Comparison of ENCODE assay signal across 24 mouse cellular contexts in the genomic region with DNA sequence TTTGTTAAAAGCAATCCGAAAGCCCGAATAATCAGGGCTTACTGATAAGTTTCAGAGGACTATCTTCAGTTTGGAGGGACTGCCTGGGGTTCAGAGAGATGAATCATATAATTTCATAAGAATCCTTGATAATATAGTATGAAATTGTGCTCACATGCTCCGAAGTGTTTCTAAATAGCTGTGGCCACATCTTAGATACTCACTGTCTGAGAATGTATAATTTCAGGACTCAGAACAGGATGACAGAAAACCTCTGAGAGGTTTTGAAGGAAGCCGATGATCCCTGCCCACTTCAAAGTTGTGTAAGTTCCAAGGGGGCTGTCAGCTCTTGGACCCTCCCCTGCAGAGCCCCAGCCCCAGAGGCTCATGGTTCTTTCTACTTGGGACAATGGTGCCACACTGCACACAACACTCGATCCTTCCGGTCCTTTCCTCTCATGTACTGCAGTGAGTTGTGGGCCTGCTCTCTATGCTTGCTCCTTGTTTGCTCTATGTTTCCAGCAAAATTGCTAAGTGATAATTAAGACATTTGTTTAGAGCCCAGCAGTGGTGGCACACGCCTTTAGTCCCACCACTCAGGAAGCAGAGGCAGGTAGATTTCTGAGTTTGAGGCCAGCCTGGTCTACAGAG.
DNase-seq lines count a peak whose midpoint lies in the region; ATAC-seq and TF ChIP-seq lines count a peak whose summit lies in the region.
"Had no signal": no experiment of that assay in that cellular context is flagged by ENCODE, and none has a peak within 500 bp of the region (broad histone marks: within the 10 kb centered on the region; RNA-seq: fewer than 3 reads in every experiment).

No protein-coding gene starts in this region.

- H3K4me1 ChIP-seq in heart, embryonic 14.5 days (ENCODE audit: control insufficient read depth in 2 of 2, insufficient read depth in 2 of 2, low read length in 2 of 2), result peaks cover 32 to 48% of the 10 kb centered on the region in 2 experiments

- TF ChIP-seq POLR2A in myocyte (IDR thresholded peaks at IDR 0.05; ENCODE audit: insufficient read length, low read depth), result no peak

- DNase-seq in heart, postnatal 25 days (ENCODE audit: low spot score), result no peak
- DNase-seq in NIH3T3 (ENCODE audit: low read depth), result peak; percentile 63
- DNase-seq in spleen, postnatal 4 days (ENCODE audit: low spot score in 2 of 2), result no peak
- DNase-seq: adrenal gland, postnatal 25 days; cerebellum, adult 18-20 months; cerebellum, postnatal 10 days; forebrain, postnatal 0 days; gastrocnemius, postnatal 10 days; kidney, adult 18-20 months; kidney, postnatal 4 days; left cerebral cortex, postnatal 4 days; liver, postnatal 0 days; lung, postnatal 36 days had no signal

- H3K27me3 ChIP-seq in heart, embryonic 14.5 days (ENCODE audit: control insufficient read depth, insufficient read depth, low read length), result no peaks in the 10 kb centered on the region
- no peaks in the 10 kb centered on the region for H3K27me3 ChIP-seq in C2C12 (ENCODE audit: control insufficient read depth, insufficient read depth, insufficient read length)
- H3K27me3 ChIP-seq in myocyte (ENCODE audit: control insufficient read depth, insufficient read depth, insufficient read length), result no peaks in the 10 kb centered on the region
- H3K27me3 ChIP-seq: heart, embryonic 12.5 days; liver, embryonic 12.5 days had no signal

- no peak overlapping the region for H3K4me2 ChIP-seq in heart, embryonic 14.5 days (ENCODE audit: low read length)
- H3K4me2 ChIP-seq in myocyte (ENCODE audit: low read depth), result peak overlapping the region; percentile 44
- H3K4me2 ChIP-seq: forebrain, embryonic 12.5 days; heart, embryonic 12.5 days; liver, embryonic 12.5 days; midbrain, embryonic 12.5 days had no signal

- no peak for ATAC-seq in heart, embryonic 14.5 days (ENCODE audit: insufficient number of reproducible peaks, insufficient read depth, low FRiP score, low read depth)
- ATAC-seq: forebrain, postnatal 0 days; hindbrain, embryonic 16.5 days; liver, embryonic 12.5 days; liver, postnatal 0 days had no signal

- no peak for TF ChIP-seq CTCF in C2C12 (IDR thresholded peaks at IDR 0.05; ENCODE audit: control insufficient read depth, insufficient read depth, insufficient read length)

- H3K36me3 ChIP-seq in heart, embryonic 14.5 days (ENCODE audit: control insufficient read depth, insufficient read depth, low read length), result no peaks in the 10 kb centered on the region
- H3K36me3 ChIP-seq in C2C12 (ENCODE audit: control insufficient read depth, insufficient read depth), result no peaks in the 10 kb centered on the region
- H3K36me3 ChIP-seq in myocyte (ENCODE audit: control insufficient read depth, insufficient read depth), result no peaks in the 10 kb centered on the region
- H3K36me3 ChIP-seq: forebrain, embryonic 12.5 days; G1E; heart, embryonic 12.5 days; liver, embryonic 12.5 days; midbrain, embryonic 12.5 days had no signal

- 0 out of 4 replicates have a peak overlapping the region, but pooled peaks have one; percentile 19 to 30 for H3K27ac ChIP-seq in heart, embryonic 14.5 days (replicated peaks in 1 of 2; ENCODE audit: control insufficient read depth in 1 of 2, insufficient read depth in 1 of 2, low read depth in 2 of 2, low read length in 2 of 2)
- H3K27ac ChIP-seq: forebrain, embryonic 12.5 days; kidney, postnatal 0 days; liver, embryonic 12.5 days; midbrain, embryonic 12.5 days had no signal

- H3K4me3 ChIP-seq in heart, embryonic 14.5 days (ENCODE audit: control insufficient read depth in 1 of 2, insufficient read depth in 1 of 2, low read depth in 1 of 2, low read length in 2 of 2), result no peak overlapping the region
- H3K4me3 ChIP-seq in C2C12 (ENCODE audit: insufficient read depth, poor library complexity, severe bottlenecking) (no peak overlapping the region), myocyte (no peak overlapping the region)
- H3K4me3 ChIP-seq: erythroblast, embryonic 14.5 days; forebrain, embryonic 12.5 days; heart, embryonic 12.5 days; liver, embryonic 12.5 days; midbrain, embryonic 12.5 days had no signal

- intact Hi-C loops in heart, postnatal 25 days (cut with DNase I), result no loop called here

- H3K9me3 ChIP-seq in heart, embryonic 14.5 days (ENCODE audit: control insufficient read depth, low read length), result no peaks in the 10 kb centered on the region
- H3K9me3 ChIP-seq: forebrain, embryonic 12.5 days; heart, embryonic 12.5 days; liver, embryonic 12.5 days; midbrain, embryonic 12.5 days had no signal

- H3K9ac ChIP-seq in heart, embryonic 14.5 days (ENCODE audit: low read length), result no peak overlapping the region
- H3K9ac ChIP-seq: forebrain, embryonic 12.5 days; forebrain, postnatal 0 days; heart, embryonic 12.5 days; liver, embryonic 12.5 days; liver, postnatal 0 days; midbrain, embryonic 12.5 days had no signal

- WGBS in heart, embryonic 14.5 days, result 61% methylated on average over 7 of the region's 7 CpGs

- H3ac ChIP-seq in C2C12 (ENCODE audit: control insufficient read depth, insufficient read length, low read depth), result no peak overlapping the region
- H3ac ChIP-seq in myocyte (ENCODE audit: control insufficient read depth, insufficient read length), result no peak overlapping the region

- no peaks in the 10 kb centered on the region for H3K79me3 ChIP-seq in C2C12 (ENCODE audit: low read depth)

- no peaks in the 10 kb centered on the region for H3K79me2 ChIP-seq in C2C12 (ENCODE audit: control insufficient read depth, insufficient read depth)
- no peaks in the 10 kb centered on the region for H3K79me2 ChIP-seq in myocyte (ENCODE audit: control insufficient read depth, insufficient read depth)

TF ChIP-seq in C2C12, 6 proteins besides CTCF, POLR2A, EP300 and RAD21:
- TF ChIP-seq USF1 (IDR thresholded peaks at IDR 0.05; ENCODE audit: low read depth) (peak; percentile 18), CEBPB (IDR thresholded peaks at IDR 0.05; ENCODE audit: low read depth) (no peak), MYOG (IDR thresholded peaks at IDR 0.05; ENCODE audit: control insufficient read depth, extremely low read depth, insufficient read length) (no peak), FOSL1 (IDR thresholded peaks at IDR 0.05; ENCODE audit: insufficient read depth, low read length, poor library complexity, severe bottlenecking) (no peak), MYOD1 (IDR thresholded peaks at IDR 0.05; ENCODE audit: control insufficient read depth, insufficient read length, low read depth) (no peak), MAX (IDR thresholded peaks at IDR 0.05) (no peak)

TF ChIP-seq in myocyte, 11 proteins besides CTCF, POLR2A, EP300 and RAD21:
- no peak for TF ChIP-seq MYOD1 (IDR thresholded peaks at IDR 0.05; ENCODE audit: control insufficient read depth in 1 of 3, insufficient read length in 2 of 3, low read depth in 2 of 3)
- TF ChIP-seq REST (IDR thresholded peaks at IDR 0.05; ENCODE audit: insufficient read depth, insufficient read length), result no peak
- TF ChIP-seq E2F4 (IDR thresholded peaks at IDR 0.05; ENCODE audit: insufficient read depth), result no peak
- no peak for TF ChIP-seq MAX (IDR thresholded peaks at IDR 0.05; ENCODE audit: low read depth)
- no peak for TF ChIP-seq MYOG (IDR thresholded peaks at IDR 0.05; ENCODE audit: control insufficient read depth in 1 of 3, insufficient read depth in 1 of 3, insufficient read length in 2 of 3, low read depth in 2 of 3)
- no peak for TF ChIP-seq TCF12 (IDR thresholded peaks at IDR 0.05; ENCODE audit: insufficient read depth, poor library complexity, severe bottlenecking)
- no peak for TF ChIP-seq TCF3 (IDR thresholded peaks at IDR 0.05; ENCODE audit: insufficient read length, low read depth)
- no peak for TF ChIP-seq USF1 (IDR thresholded peaks at IDR 0.05; ENCODE audit: low read depth)
- no peak for TF ChIP-seq SRF (IDR thresholded peaks at IDR 0.05; ENCODE audit: control insufficient read depth, insufficient read length, low read depth)
- TF ChIP-seq CEBPB (IDR thresholded peaks at IDR 0.05; ENCODE audit: insufficient read depth, poor library complexity, severe bottlenecking), result no peak
- TF ChIP-seq POLR2AphosphoS2 (IDR thresholded peaks at IDR 0.05; ENCODE audit: insufficient read length, low read depth), result no peak
